Mouse (Mus musculus) ES-Bruce4 (cell line): ENCODE results near the gene Tns2.

Experiments
- CTCF ChIP-seq: IDR thresholded peaks from one replicate; pipeline ENCODE4 v1.8.1; 2011; ENCODE audit warnings: low read depth, low read length
- EP300 ChIP-seq: IDR thresholded peaks from 2 replicates; pipeline ENCODE4 v1.6.1; 2011; ENCODE audit warnings: low read depth, low read length; ENCODE audit not compliant: insufficient read depth
- POLR2A ChIP-seq: IDR thresholded peaks from one replicate; pipeline ENCODE4 v1.8.1; 2011; ENCODE audit warnings: low read length; ENCODE audit not compliant: insufficient read depth

DNA sequence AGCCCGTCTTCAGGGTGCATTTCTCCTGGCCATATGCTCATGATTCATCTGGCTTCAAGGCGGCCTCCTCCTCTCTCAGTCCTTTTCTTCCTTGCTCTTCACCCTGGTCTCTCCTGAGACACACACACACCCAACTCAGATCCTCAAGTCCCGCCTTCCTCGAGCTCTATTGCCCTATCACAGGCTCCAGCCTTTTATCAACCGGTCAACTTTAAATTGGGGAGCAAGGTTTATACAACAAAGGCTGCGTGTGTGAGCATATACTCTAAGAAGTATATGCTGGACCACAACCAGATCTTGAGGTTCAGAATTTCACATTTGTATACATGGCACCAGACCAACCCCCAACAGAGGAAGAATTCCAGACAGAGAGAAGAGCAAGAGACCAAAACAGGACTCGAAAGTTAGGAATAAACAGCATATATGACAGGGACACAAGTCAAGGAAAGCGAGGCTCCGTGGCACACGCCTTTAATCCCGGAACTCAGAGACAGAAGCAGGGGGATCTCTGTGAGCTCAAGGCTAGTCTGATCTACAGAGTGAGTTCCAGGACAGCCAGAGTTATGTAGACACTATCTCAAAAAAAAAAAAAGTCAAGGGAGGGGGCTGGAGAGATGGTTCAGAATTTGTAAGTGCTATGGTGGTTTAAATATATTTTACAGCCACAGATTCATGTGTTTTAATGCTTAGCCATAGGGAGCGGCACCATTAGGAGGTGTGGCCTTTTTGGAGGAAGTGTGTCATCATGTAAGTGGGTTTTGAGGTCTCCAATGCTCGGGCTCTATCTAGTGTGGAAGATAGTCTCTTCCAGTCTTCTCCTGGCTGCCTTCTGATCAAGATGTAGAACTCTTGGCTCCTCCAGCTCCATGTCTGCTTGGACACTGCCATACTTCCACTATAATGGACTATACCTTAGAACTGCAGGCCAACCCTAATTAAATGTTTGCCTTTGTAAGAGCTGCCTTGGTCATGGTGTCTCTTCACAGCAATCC is 29.4 kb upstream of the Tns2 start:
- TF ChIP-seq CTCF (no peak), POLR2A (no peak), EP300 (no peak)
